Mouse (Mus musculus) embryonic facial prominence, embryonic 15.5 days (tissue): ENCODE results near the gene Ifi35. TPM values are rescaled to one million over a fixed set of nuclear protein-coding genes. Genes with fewer than 3 reads are reported as not detected.
"Not testable (repeated sequence)": the region's sequence is repeated elsewhere in the genome, so short reads cannot be mapped to it uniquely, and the experiment has no call there.

Source experiments
- ATAC-seq: fragments of 200-750 bp; cut with Nextera tagmentation; 2 replicates; pipeline ENCODE4 v1.8.0; 2017; ENCODE audit warnings: low read depth, moderate TSS enrichment; ENCODE audit not compliant: insufficient number of reproducible peaks, low FRiP score, low TSS enrichment
- H3K27ac ChIP-seq: fragments of 300-500 bp; sonication (generic); replicated peaks from 2 replicates; pipeline ENCODE4 v1.5.1; 2015; ENCODE audit warnings: mild to moderate bottlenecking, inconsistent platforms
- H3K27me3 ChIP-seq: fragments of 300-500 bp; sonication (generic); 2 replicates; pipeline ENCODE4 v1.6.1; 2015; ENCODE audit warnings: inconsistent platforms
- H3K36me3 ChIP-seq: fragments of 300-500 bp; sonication (generic); 2 replicates; pipeline ENCODE4 v1.6.1; 2015; ENCODE audit warnings: mild to moderate bottlenecking, inconsistent platforms
- H3K4me1 ChIP-seq: fragments of 300-500 bp; sonication (generic); 2 replicates; pipeline ENCODE4 v1.6.1; 2015; ENCODE audit warnings: inconsistent platforms
- H3K4me2 ChIP-seq: fragments of 300-500 bp; sonication (generic); replicated peaks from 2 replicates; pipeline ENCODE4 v1.6.1; 2015; ENCODE audit warnings: mild to moderate bottlenecking, inconsistent platforms
- H3K4me3 ChIP-seq: fragments of 300-500 bp; sonication (generic); replicated peaks from 2 replicates; pipeline ENCODE4 v1.5.1; 2015; ENCODE audit warnings: mild to moderate bottlenecking, inconsistent platforms
- H3K9ac ChIP-seq: fragments of 300-500 bp; sonication (generic); 2 replicates; pipeline ENCODE4 v1.6.1; 2015; ENCODE audit warnings: inconsistent platforms
- H3K9me3 ChIP-seq: fragments of 300-500 bp; sonication (generic); replicated peaks from 2 replicates; pipeline ENCODE4 v1.6.1; 2016; ENCODE audit warnings: inconsistent platforms
- WGBS: fragments of 180-500 bp; shearing (Covaris S2); methylation state at CpG from one replicate; pipeline ENCODE4 v1.1.7; 2015; 5-methylcytosine and 5-hydroxymethylcytosine counted together
- polyA plus RNA-seq: library from polyadenylated mRNA; unstranded; fragments of >200 nt; fragmentation: Nextera tagmentation; extraction: Ambion mirVana; gene quantifications from 2 replicates; pipeline ENCODE4 v1.2.1, GENCODE M21; 2015

The Ifi35 gene
- polyA plus RNA-seq, 1 experiment from 2014 or later = 17.8 TPM

- peaks cover 20% of the 10 kb centered on the region for H3K36me3 ChIP-seq
- ATAC-seq = no peak
- peaks cover 30% of the 10 kb centered on the region for H3K4me1 ChIP-seq
- no peak overlapping the region for H3K9ac ChIP-seq
- H3K4me3 ChIP-seq = peak overlapping the region; percentile 46
- H3K27ac ChIP-seq = peak overlapping the region; percentile 71; the same call in 1 of the 2 replicates
- H3K27me3 ChIP-seq = no peaks in the 10 kb centered on the region
- peak overlapping the region; percentile 45 for H3K4me2 ChIP-seq
- 83% methylated on average over 4 of the region's 4 CpGs for WGBS
- no peaks in the 10 kb centered on the region for H3K9me3 ChIP-seq
Observed at GRCm38 (mm10) chr11:101448899-101449298, 692 bp downstream of the Ifi35 start.

- ATAC-seq, H3K4me3 ChIP-seq, H3K27ac ChIP-seq, H3K9ac ChIP-seq, H3K4me2 ChIP-seq, H3K9me3 ChIP-seq, H3K27me3 ChIP-seq: not testable (repeated sequence)
- WGBS = 89% methylated on average over 4 of the region's 4 CpGs
- H3K4me1 ChIP-seq = peaks cover 23% of the 10 kb centered on the region; the same call in 1 of the 2 replicates
- H3K36me3 ChIP-seq = peaks cover 13% of the 10 kb centered on the region
Observed at GRCm38 (mm10) chr11:101449596-101449995, 1.4 kb downstream of the Ifi35 start.

- WGBS = 81% methylated on average over 3 of the region's 3 CpGs
- H3K27ac ChIP-seq = no peak overlapping the region
Observed at GRCm38 (mm10) chr11:101450394-101450793, 2.2 kb downstream of the Ifi35 start.

GRCm38 (mm10) chr11:101451536-101451935, 3.3 kb downstream of the Ifi35 start:
- H3K9ac ChIP-seq = no peak overlapping the region
- no peak overlapping the region for H3K4me2 ChIP-seq
- H3K4me3 ChIP-seq = no peak overlapping the region
- WGBS = 89% methylated on average over 10 of the region's 10 CpGs
- no peaks in the 10 kb centered on the region for H3K27me3 ChIP-seq
- H3K27ac ChIP-seq = no peak overlapping the region
- peaks cover 25% of the 10 kb centered on the region; the same call in 1 of the 2 replicates for H3K4me1 ChIP-seq
- H3K9me3 ChIP-seq = no peaks in the 10 kb centered on the region
- ATAC-seq = no peak
- H3K36me3 ChIP-seq = no peaks in the 10 kb centered on the region

More at GRCm38 (mm10) chr11:101450394-101450793, 2.2 kb downstream of the Ifi35 start:
- Histone ChIP-seq H3K4me1 (peaks cover 25% of the 10 kb centered on the region; the same call in 1 of the 2 replicates), H3K9ac (no peak overlapping the region), H3K36me3 (peaks cover 6% of the 10 kb centered on the region), H3K4me3 (no peak overlapping the region), H3K4me2 (no peak overlapping the region), H3K27me3 (no peaks in the 10 kb centered on the region), H3K9me3 (no peaks in the 10 kb centered on the region)
- no peak for ATAC-seq

- Histone ChIP-seq H3K27ac (no peak overlapping the region), H3K9me3 (no peaks in the 10 kb centered on the region), H3K36me3 (no peaks in the 10 kb centered on the region; the same call in 1 of the 2 replicates), H3K4me1 (peaks cover 25% of the 10 kb centered on the region; the same call in 1 of the 2 replicates), H3K9ac (no peak overlapping the region), H3K27me3 (no peaks in the 10 kb centered on the region), H3K4me2 (no peak overlapping the region), H3K4me3 (no peak overlapping the region)
- ATAC-seq = no peak
- WGBS = 63% methylated on average over 10 of the region's 10 CpGs
Observed at GRCm38 (mm10) chr11:101452093-101452774, 4.0 kb downstream of the Ifi35 start.

GRCm38 (mm10) chr11:101454702-101455101, 6.5 kb downstream of the Ifi35 start:
- WGBS = 23% methylated on average over 6 of the region's 6 CpGs
- peak overlapping the region; percentile 51; the same call in 1 of the 2 replicates for H3K27ac ChIP-seq
- H3K27me3 ChIP-seq = no peaks in the 10 kb centered on the region
- no peak for ATAC-seq
- peaks cover 21% of the 10 kb centered on the region; the same call in 1 of the 2 replicates for H3K36me3 ChIP-seq
- no peak overlapping the region for H3K4me2 ChIP-seq
- H3K4me1 ChIP-seq = peaks cover 13% of the 10 kb centered on the region; the same call in 1 of the 2 replicates
- no peaks in the 10 kb centered on the region for H3K9me3 ChIP-seq
- H3K4me3 ChIP-seq = no peak overlapping the region
- H3K9ac ChIP-seq = no peak overlapping the region

- no peak overlapping the region for H3K27ac ChIP-seq
- no peak overlapping the region for H3K9ac ChIP-seq
- no peak overlapping the region for H3K4me3 ChIP-seq
- H3K4me2 ChIP-seq = no peak overlapping the region
- ATAC-seq = no peak
- WGBS = 84% methylated on average over 7 of the region's 7 CpGs
- no peaks in the 10 kb centered on the region for H3K9me3 ChIP-seq
- H3K36me3 ChIP-seq = peaks cover 30% of the 10 kb centered on the region
- peaks cover 13% of the 10 kb centered on the region; the same call in 1 of the 2 replicates for H3K4me1 ChIP-seq
- H3K27me3 ChIP-seq = no peaks in the 10 kb centered on the region
Observed at GRCm38 (mm10) chr11:101455627-101456026, 7.4 kb downstream of the Ifi35 start.

GRCm38 (mm10) chr11:101457631-101458030, 9.4 kb downstream of the Ifi35 start:
- no peak for ATAC-seq
- Histone ChIP-seq H3K36me3 (peaks cover 48% of the 10 kb centered on the region), H3K4me2 (no peak overlapping the region), H3K27me3 (no peaks in the 10 kb centered on the region), H3K9ac (no peak overlapping the region), H3K9me3 (no peaks in the 10 kb centered on the region), H3K4me3 (no peak overlapping the region), H3K4me1 (peaks cover 6% of the 10 kb centered on the region), H3K27ac (no peak overlapping the region)
- WGBS = 88% methylated on average over 9 of the region's 9 CpGs

GRCm38 (mm10) chr11:101458217-101458616, 10.0 kb downstream of the Ifi35 start:
- 80% methylated on average over 12 of the region's 12 CpGs for WGBS

GRCm38 (mm10) chr11:101459716-101460115, 11.5 kb downstream of the Ifi35 start:
- no peak overlapping the region for H3K27ac ChIP-seq
- H3K27me3 ChIP-seq = no peaks in the 10 kb centered on the region
- peaks cover 25% of the 10 kb centered on the region for H3K4me1 ChIP-seq
- no peaks in the 10 kb centered on the region for H3K9me3 ChIP-seq
- no peak overlapping the region for H3K4me3 ChIP-seq
- peaks cover 51% of the 10 kb centered on the region for H3K36me3 ChIP-seq
- H3K9ac ChIP-seq = no peak overlapping the region
- ATAC-seq = peak; percentile 27; the same call in 1 of the 2 replicates
- no peak overlapping the region for H3K4me2 ChIP-seq
- 32% methylated on average over 5 of the region's 6 CpGs for WGBS

More at GRCm38 (mm10) chr11:101458217-101458616, 10.0 kb downstream of the Ifi35 start:
- H3K27ac ChIP-seq = no peak overlapping the region
- H3K4me3 ChIP-seq = no peak overlapping the region
- no peak for ATAC-seq
- no peak overlapping the region for H3K9ac ChIP-seq
- H3K4me1 ChIP-seq = peaks cover 11% of the 10 kb centered on the region
- H3K27me3 ChIP-seq = no peaks in the 10 kb centered on the region
- H3K36me3 ChIP-seq = peaks cover 51% of the 10 kb centered on the region
- no peaks in the 10 kb centered on the region for H3K9me3 ChIP-seq
- no peak overlapping the region for H3K4me2 ChIP-seq

- ATAC-seq = no peak
- Histone ChIP-seq H3K4me2 (no peak overlapping the region), H3K36me3 (peaks cover 51% of the 10 kb centered on the region), H3K9ac (no peak overlapping the region), H3K27ac (no peak overlapping the region), H3K4me3 (no peak overlapping the region), H3K4me1 (peaks cover 26% of the 10 kb centered on the region), H3K27me3 (no peaks in the 10 kb centered on the region), H3K9me3 (no peaks in the 10 kb centered on the region)
- WGBS = 79% methylated on average over 15 of the region's 15 CpGs
Observed at GRCm38 (mm10) chr11:101460321-101460720, 12.1 kb downstream of the Ifi35 start.
